Mouse (Mus musculus) lung, postnatal 0 days (tissue): ENCODE measurements around the gene Cyp2b13. TPM values are rescaled to one million over a fixed set of nuclear protein-coding genes. Genes with fewer than 3 reads are reported as not detected.

Experiments used
- polyA plus RNA-seq: library from polyadenylated mRNA; unstranded; fragments of >200 nt; fragmentation: Nextera tagmentation; extraction: Ambion mirVana; gene quantifications from 2 replicates; pipeline ENCODE4 v1.2.1, GENCODE M21; 2015

The Cyp2b13 gene
- polyA plus RNA-seq, 1 experiment from 2014 or later, result not detected

Other genes starting within 250 kb of the Cyp2b13 start
- 51.9 and 53.1 TPM in 2 replicates for gene Cyp2s1, start 244.6 kb upstream of the Cyp2b13 start, polyA plus RNA-seq
- gene Cyp2b10, start 163.9 kb upstream of the Cyp2b13 start, polyA plus RNA-seq, result 8.3 and 11.8 TPM in 2 replicates
- gene Cyp2b9, start 111.9 kb downstream of the Cyp2b13 start, polyA plus RNA-seq, result not detected in 2 replicates
- gene Vmn1r184, start 198.8 kb downstream of the Cyp2b13 start, polyA plus RNA-seq, result not detected in 2 replicates
- gene Cyp2a4, start 245.7 kb downstream of the Cyp2b13 start, polyA plus RNA-seq, result not detected in 2 replicates